Mouse (Mus musculus) adrenal gland, postnatal 14 days (tissue): ENCODE data around the gene Arf3. TPM values are rescaled to one million over a fixed set of nuclear protein-coding genes. Genes with fewer than 3 reads are reported as not detected.
A peak's percentile ranks its signal among the peaks of the same experiment; 100 is the strongest.

ENCODE experiments used
- DNase-seq: peaks from one replicate; pipeline ENCODE4 v3.0.0; 2021; ENCODE audit warnings: mixed read lengths
- total RNA-seq: library from RNA; stranded (reverse); gene quantifications from 2 replicates; pipeline ENCODE4 v1.2.3, GENCODE M21; 2021

Arf3 gene
- total RNA-seq, 1 experiment from 2014 or later, result 98.5 TPM

DNA sequence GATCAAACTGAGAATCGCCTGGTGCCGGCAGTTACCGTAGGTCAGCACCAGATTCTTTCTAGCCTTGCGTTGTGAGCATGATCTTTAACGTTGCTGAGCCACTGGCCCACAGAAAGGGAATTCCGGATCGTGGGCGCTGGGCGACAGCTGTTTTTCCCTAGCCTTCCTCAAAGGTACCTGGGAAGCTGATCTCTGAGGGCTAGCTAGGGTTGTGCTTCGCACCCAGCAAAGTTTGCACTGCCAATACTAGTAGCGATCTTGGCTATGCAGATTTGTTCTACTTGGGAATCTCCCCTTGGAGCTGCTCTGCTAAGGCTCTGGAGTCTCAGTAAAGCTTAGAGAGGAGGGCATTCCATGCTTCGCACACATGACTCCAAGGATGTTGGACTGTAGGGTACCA is 28.2 kb upstream of the Arf3 start:
- peak; percentile 3 for DNase-seq

DNA sequence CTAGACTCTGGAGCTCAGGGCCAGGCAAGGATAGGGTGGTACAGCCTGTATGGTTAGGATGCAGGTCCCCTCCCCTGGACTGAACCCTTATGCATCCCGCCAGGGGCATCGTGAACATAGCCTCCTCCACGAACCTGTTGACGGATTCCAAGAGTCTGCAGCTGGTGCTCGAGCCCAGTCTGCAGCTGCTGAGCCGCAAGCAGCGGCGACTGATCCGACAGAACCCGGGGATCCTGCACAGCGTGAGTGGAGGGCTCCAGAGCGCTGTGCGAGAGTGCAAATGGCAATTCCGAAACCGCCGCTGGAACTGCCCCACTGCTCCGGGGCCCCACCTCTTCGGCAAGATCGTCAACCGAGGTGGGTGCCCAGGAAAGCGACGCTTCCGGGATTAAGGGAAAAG is 27.7 kb upstream of the Arf3 start:
- DNase-seq, result peak; percentile 17

DNA sequence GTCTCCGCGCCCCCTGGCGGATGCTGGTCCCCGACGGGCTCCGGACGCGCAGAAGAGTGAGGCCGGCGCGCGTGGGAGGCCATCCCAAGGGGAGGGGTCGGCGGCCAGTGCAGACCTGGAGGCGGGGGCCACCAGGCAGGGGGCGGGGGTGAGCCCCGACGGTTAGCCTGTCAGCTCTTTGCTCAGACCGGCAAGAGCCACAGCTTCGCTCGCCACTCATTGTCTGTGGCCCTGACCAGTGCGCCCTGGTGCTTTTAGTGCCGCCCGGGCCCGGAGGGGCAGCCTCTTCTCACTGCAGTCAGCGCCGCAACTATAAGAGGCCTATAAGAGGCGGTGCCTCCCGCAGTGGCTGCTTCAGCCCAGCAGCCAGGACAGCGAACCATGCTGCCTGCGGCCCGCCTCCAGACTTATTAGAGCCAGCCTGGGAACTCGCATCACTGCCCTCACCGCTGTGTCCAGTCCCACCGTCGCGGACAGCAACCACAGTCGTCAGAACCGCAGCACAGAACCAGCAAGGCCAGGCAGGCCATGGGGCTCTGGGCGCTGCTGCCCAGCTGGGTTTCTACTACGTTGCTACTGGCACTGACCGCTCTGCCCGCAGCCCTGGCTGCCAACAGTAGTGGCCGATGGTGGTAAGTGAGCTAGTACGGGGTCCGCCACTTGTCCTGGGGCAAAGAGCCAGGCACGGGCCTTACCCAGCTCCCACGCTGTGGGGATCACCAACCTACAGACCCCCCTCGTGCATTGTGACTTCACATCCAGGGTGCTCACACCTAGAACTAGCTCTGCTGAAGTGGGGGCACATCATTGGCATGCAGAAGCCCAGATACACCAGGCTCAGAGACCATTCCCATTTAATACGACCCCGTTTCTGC is 26.9 kb upstream of the Arf3 start, which contains the start of gene Wnt1:
TSS of gene Wnt1 (plus strand) at position 197 of the 875 bp plus-strand sequence.
- peak; percentile 70 for DNase-seq

DNA sequence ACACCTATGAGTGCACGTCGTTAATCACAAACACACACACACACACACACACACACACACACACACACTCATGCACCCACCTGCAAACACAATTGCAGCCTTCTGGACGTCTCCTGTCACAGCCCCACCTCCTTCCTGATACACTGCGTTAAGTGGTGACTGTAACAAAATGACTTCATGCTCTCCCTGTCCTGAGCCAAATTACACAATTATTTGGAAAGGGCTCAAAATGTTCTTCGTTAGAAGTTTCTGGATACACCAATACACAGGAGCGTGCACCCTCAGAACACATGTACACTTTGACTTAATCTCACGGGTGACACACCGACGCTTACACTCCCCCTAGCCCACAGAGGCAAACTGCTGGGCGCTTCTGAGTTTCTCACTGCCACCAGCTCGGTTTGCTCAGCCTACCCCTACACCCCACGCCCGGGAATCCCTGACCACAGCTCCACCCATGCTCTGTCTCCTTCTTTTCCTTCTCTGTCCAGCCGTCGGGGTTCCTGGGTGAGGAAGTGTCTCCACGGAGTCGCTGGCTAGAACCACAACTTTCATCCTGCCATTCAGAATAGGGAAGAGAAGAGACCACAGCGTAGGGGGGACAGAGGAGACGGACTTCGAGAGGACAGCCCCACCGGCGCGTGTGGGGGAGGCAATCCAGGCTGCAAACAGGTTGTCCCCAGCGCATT is 26.1 kb upstream of the Arf3 start:
- DNase-seq, result no peak

DNA sequence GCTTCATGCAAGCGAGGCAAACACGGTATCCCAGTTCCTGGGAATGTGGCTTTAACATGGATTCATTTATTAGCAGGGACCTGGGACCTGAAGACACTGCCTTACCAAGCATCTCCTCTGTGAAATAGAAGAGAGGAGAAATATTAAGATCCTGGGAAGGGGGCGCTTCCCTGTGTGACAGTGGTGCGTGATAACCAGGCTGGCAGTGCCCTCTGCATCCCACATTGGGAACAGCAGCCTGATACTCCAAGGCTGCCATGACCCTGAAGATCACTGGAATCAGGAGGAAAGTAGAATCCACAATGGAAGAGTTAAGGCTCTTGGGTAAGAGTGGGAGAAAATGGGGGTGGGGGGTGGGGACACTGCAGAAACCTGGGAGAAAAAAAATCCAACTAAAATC is 24.9 kb upstream of the Arf3 start:
- DNase-seq, result no peak

DNA sequence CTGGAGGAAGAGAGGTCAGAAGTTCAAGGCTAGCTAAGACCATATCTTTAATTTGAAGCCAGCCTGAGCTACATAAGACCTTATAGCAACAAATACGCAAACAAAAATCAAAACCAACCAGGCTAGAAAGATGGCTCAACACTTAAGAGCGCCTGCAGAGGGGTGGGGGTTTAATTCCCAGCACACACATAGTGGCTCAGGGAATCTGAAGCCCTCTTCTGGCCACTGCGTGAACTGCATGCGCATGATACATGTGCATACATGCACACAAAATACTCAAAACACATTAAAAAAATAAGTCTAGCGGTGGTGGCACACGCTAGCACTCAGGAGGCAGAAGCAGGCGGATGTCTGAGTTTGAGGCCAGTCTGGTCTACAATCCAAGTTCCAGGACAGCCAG is 22.7 kb upstream of the Arf3 start:
- DNase-seq, result no peak

DNA sequence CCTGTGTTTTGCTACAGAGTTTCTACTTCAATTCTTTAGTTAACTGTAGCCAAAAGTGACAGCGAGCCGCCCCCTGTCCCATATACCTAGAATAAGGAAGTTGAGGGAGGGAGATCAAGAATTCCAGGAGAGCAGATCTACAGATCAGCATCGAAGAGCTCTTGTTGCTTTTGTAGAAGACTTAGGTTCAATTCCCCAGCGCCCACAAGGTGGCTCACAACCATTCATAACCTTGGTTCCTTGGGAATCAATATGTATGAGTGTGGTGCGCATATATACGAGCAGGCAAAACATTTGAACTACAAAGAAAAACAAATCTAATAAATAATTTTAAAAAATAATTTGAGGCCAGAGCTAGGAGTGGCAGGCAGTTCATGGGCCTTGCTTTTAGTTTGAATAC is 18.2 kb upstream of the Arf3 start:
- no peak for DNase-seq

DNA sequence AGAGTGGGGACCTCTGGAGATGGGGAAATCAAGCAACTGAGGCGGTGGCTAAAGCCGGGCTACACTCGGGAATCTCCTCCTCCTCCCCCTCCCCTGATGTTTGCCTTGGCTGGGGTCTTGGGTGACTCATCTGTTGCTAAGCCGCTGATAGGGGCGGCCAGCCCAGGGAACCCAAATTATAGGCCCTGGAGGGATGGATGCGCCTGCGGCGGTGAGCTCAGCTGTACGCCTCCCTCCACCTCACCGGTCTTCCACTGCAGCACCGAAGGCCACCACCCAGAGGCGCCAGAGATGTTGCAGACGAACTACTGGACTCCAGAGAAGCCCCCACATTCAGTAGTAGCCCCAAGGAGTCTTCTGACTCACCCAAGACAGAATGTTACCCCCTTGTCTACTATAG is 17.6 kb upstream of the Arf3 start:
- DNase-seq, result peak; percentile 66

DNA sequence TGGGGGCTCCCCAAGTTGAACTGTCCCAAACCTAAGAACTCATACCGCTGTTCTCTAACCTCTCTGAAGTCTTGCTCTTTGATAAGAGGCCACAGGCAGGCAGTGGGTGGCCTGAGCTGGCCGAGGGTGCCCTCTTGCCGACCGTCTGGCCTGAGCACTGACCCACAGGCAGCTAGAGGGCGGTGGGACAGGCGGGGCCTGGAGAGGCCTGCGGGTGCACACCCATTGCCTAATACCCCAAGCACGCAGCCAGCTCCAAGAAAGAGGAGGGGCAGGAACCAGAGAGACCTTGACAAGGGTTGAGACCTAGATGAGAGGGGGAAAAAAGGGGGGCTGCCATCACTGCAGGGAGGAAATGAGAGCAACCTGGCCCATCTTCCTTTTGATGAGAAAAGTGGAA is 17.1 kb upstream of the Arf3 start:
- DNase-seq, result peak; percentile 50

DNA sequence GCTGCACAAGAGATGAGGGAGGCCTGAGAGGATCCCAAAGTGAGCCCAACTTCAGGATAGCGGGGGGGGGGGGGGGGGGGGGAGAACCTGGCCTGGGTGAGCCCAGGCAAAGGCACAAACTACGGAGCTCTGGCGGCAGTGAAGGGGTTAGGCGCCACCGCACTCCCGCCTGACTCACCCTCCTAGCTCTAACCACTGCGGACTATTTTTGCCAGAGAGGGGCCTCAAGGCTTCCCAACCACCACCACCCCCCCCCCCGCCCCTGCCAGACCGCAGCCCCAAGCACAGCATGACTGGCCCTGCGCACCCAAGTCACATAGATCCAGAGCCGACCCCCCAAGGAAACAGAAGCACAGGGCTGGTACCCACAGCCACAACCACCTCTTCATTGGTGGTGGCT is 15.8 kb upstream of the Arf3 start:
- DNase-seq, result no peak

DNA sequence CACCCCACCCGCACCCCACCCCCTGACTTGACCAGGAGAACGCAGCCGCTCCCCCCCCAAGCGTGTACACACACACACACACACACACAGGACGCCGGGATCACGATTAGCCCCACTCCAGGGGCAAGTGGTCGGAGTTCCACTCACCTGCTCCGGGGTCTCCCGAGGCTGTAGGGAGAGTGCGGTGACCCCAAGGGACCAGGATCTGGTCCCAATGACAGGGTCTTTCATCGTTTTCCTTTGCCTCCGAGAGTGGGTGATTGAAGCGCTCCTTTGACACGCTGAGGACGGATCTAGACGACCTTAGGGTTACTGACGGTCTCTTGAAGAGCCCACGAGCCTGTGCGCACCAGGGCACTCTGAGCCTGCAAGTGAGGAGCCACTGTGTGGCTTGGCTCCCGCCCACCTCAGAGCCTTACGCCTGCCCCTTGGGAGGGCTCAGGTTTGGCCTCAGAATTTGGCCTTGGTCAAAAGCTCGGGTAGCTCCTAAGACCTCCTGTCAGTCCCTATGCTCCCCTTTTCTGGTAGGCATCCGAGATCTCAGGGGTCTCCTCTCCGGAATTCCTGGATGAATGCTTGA is 15.3 kb upstream of the Arf3 start:
- DNase-seq, result no peak

DNA sequence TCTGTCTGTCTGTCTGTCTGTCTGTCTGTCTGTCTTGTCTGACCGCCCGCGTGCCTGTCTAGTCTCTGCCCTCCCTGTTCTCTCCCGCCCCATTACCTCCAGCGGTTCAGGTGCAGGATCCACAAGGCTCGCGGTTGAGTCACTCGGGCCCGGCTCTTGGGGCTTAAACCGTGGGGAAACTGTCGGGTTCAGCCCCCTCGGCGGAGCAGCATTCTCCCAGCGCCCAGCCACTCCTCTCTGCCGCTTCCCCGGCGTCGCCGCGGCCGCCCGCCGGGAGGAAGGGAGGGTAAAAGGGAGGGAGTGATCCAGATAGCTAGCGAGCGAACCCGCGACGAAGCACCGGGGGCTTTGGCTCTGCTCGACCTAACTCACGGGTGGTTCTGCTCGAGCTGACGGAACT is 14.7 kb upstream of the Arf3 start, which contains the start of gene Wnt10b:
TSS of gene Wnt10b (minus strand) at position 389 of the 400 bp plus-strand sequence.
- peak; percentile 51 for DNase-seq

DNA sequence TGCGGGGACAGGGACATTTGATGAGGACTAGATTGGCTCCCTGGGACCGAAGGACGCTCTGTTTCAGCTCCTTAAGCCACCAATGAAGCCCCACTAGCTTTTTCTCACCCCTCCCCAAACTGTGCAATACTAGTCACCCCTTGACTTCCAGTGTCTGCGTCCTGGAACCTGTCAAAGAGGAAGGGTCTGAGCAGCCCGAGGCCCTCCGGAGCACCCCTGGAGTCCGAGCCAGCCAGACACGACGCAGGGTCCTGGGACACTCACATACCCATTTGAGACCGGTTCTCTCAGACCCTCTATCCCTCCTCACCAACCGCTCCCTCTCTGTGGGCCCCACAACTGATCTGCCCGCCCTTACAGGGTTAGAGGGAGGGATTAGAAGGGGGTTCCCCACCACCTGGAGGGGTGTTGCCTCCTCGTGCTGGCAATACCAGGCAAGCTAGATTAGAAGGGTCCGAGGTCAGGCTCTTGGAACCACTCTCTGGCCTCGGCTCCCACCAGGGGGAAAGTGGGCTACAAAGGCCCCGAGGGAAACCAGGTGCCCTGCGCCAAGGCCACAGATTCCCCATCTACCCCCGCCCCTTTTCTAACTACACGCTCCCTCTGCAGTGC is 14.1 kb upstream of the Arf3 start:
- DNase-seq, result no peak

DNA sequence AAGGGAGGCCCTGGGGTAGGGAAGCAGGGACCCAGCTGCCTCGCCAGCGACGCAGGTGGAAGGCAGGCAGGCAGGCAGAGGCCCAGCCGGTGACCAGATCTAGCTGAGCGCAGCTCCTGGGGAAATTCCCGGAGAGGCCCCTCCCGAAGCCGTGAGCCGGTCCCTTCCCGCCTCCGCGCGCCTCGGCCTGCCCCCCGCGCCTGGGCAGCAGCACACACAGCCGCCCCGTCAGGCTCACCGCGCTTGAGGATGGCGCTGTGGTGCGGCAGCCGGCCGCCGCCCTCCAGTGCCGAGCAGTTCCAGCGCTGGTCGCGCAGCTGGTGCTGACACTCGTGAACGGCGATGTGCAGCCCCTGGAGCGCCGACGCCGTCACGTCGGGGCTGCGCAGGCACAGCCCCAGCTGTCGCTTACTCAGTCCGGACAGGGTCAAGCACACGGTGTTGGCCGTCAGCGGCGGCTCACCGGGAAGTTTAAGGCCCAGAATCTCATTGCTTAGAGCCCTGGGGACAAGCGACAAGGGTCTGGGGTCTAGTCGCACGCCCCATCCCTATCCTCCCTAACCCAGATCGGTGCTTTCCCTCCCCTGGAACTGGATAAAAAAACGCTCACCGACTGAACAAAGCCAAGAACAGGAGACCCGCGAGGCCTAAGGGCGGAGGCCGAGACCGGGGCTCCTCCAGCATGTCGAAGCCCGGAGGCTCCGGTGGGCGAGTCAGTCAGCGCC is 13.4 kb upstream of the Arf3 start:
- DNase-seq, result peak; percentile 50

DNA sequence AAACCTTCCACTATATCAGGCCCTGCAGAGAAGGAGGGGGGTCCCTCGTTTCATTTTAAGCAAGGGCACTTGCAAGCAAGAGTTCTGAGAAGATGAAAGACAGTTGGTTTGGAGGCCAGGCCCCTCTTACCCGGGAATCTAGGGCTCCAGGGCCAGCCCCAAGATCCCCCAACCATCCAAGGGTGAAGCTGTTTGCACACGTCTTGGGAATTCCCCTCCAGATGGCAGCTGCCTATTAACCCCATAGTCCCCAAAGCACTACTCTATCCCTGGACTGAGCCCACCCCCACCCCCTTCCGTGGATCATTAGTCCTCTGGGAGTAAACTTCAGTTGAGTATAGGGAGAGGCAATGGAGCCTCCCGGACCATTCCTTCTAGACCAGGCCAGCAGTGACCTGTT is 12.5 kb upstream of the Arf3 start:
- DNase-seq, result no peak

DNA sequence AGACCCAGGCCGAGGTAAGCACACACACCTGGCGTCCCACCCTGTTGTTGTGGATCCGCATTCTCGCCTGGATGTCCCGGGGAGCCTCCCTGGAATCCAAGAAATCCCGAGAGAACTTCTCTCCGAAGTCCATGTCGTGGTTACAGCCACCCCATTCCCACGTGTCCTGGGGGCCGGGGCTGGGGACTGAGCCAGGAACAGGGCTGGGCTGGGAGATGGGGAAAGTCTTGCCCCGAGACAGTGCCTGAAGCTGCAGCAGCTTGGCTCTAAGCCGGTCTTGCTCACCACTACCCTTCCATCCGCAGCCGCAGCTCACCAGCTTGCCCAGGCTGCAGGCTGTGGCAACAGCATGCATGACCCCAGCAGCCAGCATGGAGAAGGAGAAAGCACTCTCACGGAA is 11.1 kb upstream of the Arf3 start:
- no peak for DNase-seq

DNA sequence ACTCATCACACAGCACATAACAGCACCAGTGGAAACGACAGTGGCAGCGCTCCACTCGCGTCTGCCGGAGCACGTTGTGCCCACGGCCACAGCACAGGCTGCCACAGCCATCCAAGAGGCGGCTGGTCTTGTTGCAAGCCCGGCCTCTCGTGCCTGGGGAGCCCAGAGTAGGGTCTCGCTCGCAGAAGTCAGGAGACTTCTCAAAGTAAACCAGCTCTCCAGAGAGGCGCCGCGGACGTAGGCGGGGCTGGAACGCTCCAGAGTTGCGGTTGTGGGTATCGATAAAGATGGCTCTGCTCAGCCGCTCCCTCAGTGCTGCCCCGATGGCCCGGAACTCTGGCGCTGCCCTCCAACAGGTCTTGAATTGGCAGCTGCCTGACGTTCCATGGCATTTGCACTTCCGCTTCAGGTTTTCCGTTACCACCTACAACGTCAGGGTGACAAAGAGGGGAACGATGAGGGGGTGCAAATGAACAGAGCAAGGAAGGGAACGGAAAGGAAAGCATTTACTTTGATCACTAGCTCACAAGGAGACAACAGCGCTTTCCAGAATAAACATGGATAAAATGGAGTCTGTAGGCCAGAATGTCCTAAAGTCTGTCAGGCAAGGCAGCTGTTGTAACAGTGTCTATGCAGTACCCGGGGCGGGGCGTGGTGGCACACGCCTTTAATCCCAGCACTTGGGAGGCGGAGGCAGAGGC is 9.6 kb upstream of the Arf3 start:
- peak; percentile 47 for DNase-seq

DNA sequence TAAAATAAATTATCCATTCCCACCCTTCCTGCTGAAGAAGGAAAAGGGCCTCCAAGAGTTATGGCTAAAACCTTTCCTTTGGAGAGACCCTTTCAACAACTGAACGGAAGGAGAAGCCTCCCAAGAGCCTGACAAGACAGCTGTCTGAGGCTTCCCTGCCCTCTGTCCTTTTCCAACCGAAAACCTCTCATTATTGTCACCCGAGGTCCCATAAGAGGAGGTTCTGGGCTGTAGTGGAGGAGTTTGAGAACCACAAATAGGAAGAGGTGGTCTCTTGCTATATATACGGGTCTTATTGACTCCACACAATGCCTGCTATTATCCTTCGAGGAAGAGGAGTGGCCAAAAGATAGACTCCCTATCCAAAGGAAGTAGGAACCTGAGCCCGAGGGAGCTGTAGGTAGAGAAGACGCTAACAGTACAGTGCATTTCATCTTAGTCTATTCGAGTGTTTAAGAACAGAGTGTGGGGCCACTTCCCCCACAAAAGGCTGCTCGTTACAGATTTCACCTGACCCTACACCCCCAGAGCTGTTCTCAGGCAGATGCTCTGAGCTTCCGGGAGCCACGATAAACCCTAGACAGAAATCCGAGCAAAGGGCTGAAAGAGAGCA is 8.9 kb upstream of the Arf3 start:
- DNase-seq, result no peak

DNA sequence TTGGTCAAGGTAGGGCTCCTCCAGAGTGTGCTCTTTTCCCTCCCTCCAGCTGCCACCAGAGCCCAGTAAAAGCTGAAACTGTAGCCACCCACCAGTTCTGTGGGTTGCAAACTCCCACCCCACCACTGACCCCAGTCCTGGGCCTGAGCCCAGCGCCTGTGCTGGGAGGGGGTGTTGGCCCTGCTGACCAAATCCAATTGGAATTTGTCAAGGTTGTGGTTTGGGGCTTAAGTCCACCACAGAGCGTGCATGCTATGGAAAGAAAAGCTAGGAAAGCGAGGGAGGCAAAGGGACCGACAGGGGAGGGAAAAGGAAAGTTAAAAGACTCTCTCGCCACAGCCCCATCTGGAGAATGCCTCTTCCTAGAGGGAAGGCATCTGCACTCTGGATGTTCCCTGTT is 5.2 kb upstream of the Arf3 start:
- DNase-seq, result no peak

DNA sequence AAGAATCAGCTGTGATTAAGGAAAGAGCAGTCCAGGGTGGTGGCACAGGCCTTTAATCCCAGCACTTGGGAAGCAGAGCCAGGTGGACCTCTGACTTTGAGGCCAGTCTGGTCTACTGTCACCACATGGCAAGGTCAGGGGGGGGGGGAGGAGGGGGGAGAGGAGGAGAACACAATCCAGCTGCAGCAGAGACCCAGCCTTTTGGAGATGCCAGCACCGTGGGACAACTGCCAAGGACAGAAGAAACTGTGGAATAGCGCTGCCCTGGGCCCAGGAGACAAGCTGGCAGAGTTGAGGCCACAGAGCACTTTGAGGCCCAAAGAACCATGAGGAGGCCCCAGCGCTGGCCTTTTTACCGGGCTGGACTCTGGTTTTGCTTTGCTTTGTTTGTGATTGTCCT is 2.9 kb upstream of the Arf3 start:
- peak; percentile 52 for DNase-seq

DNA sequence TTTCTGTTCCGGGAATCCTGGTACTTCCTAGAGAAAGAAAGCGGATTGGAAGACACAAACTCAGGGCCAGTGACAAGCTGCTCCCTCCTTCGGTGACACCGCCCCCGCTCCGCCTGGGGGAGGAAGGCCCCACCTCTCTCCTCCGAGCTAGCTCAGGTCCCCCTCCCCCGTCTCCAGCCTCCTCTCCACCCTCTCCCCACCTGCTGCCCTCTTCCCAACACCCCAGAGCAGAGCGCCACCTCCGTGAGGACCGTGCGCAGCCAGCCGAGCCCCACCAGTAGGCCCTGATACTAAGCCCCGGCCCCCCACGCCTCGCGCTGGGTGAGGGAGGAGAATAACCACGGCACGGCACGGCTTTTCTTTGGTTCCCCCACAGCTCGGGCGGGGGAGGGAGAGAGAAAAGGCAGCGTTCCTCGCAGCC is 803 bp downstream of the Arf3 start:
- DNase-seq, result peak; percentile 92
